Mouse (Mus musculus) left cerebral cortex, adult 18-20 months (tissue): Measurements from ENCODE around the gene Slc46a3. TPM values are rescaled to one million over a fixed set of nuclear protein-coding genes. Genes with fewer than 3 reads are reported as not detected.

Experiments used
- DNase-seq, 2 experiments: peaks; one replicate each; pipeline ENCODE4 v3.0.0; 2021 to 2022; ENCODE audit warnings: low spot score in 2 of 2, mixed read lengths in 1 of 2
- total RNA-seq, 2 experiments: library from RNA; stranded (reverse); gene quantifications; 2 replicates each; pipeline ENCODE4 v1.2.3; 2021

Gene Slc46a3
- total RNA-seq, 2 experiments from 2014 or later = 6.9 to 7.1 TPM

- peak; percentile 66 to 73 for DNase-seq
These were observed 46.3 kb downstream of the Slc46a3 start for GRCm38 (mm10) chr5:147848164-147848863.

GRCm38 (mm10) chr5:147847361-147847760 lies 47.3 kb downstream of the Slc46a3 start:
- no peak for DNase-seq

- no peak for DNase-seq
These were observed 49.3 kb downstream of the Slc46a3 start for GRCm38 (mm10) chr5:147845319-147845718.

GRCm38 (mm10) chr5:147843340-147843739 lies 51.3 kb downstream of the Slc46a3 start:
- DNase-seq = no peak

- DNase-seq = no peak
These were observed 55.2 kb downstream of the Slc46a3 start for GRCm38 (mm10) chr5:147839418-147839817.

- no peak for DNase-seq
These were observed 59.6 kb downstream of the Slc46a3 start for GRCm38 (mm10) chr5:147834841-147835500.

GRCm38 (mm10) chr5:147832842-147833241 lies 61.8 kb downstream of the Slc46a3 start:
- no peak for DNase-seq

- no peak for DNase-seq
These were observed 65.8 kb downstream of the Slc46a3 start for GRCm38 (mm10) chr5:147828846-147829245.

Other genes starting within 250 kb of the Slc46a3 start
- gene Flt1, start 168.8 kb downstream of the Slc46a3 start, total RNA-seq = 10 to 100 TPM; 32.8 to 35.4 TPM
- 100 to 1,000 TPM; 190 to 199 TPM for gene Pomp, start 34.4 kb downstream of the Slc46a3 start, total RNA-seq
- 10 to 100 TPM; 37.8 to 39.5 TPM for gene Mtus2, start 62.5 kb upstream of the Slc46a3 start, total RNA-seq